Mouse (Mus musculus): Measurements from ENCODE around the gene Rhog. TPM values are rescaled to one million over a fixed set of nuclear protein-coding genes. Genes with fewer than 3 reads are reported as not detected.
"Not testable (repeated sequence)": the region's sequence is repeated elsewhere in the genome, so short reads cannot be mapped to it uniquely, and the experiment has no call there.

The Rhog gene
- 10 to 100 TPM; 13.8 to 14.5 TPM for total RNA-seq (2021)

DNA sequence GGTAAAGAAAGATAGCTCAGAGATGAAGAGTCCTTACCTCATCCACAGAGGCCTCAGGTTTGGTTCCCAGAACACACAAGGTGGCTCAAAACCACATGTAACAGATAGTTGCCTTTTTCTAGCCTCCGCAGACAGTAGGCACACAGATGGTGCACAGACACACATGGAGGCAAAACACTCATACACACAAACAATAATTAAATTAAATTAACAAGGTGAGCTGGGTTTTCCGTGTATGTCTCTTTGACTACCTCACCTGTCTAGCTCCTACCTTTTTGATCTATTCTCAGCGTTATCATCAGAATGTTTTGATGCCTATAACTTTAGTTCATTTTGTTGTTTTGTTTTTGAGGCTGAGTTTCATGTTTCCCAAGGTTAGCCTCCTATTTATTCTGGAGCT is at the start of gene Rhog:
Rhog (minus strand) TSS at position 101 of the 400 bp plus-strand sequence.
- no peak for DNase-seq (ENCODE audit: extremely low spot score in 1 of 2, low spot score in 2 of 2)
- intact Hi-C loops (cut with DNase I) = no loop called here

- no peak for DNase-seq (ENCODE audit: extremely low spot score in 1 of 2, low spot score in 2 of 2)
- intact Hi-C loops (cut with DNase I) = no loop called here
These were observed 49.7 kb upstream of the Rhog start for GRCm38 (mm10) chr7:102305596-102305995.

DNA sequence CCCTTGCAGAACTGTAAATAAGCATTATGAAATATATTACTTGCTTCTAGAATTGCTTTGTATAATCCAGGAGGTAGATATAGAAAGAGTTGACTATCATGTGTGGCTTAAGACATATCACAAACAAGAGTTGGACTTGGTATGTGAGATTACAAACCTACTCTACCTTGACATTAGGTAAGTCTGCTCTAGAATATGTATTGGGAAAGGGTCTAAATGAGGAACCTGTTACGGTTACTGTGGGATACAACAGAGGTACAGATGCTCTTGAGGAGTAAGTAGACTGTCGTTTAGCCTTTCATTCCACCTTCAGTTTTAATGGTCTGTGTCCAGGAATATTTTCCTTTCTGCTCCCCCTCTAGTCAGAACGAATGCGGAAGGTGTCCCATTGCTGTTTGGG is 46.6 kb upstream of the Rhog start:
- DNase-seq (ENCODE audit: extremely low spot score in 1 of 2, low spot score in 2 of 2) = no peak
- intact Hi-C loops (cut with DNase I) = no loop called here

GRCm38 (mm10) chr7:102300761-102301160 is 44.9 kb upstream of the Rhog start:
- intact Hi-C loops (cut with DNase I) = no loop called here
- no peak for DNase-seq (ENCODE audit: extremely low spot score in 1 of 2, low spot score in 2 of 2)

DNA sequence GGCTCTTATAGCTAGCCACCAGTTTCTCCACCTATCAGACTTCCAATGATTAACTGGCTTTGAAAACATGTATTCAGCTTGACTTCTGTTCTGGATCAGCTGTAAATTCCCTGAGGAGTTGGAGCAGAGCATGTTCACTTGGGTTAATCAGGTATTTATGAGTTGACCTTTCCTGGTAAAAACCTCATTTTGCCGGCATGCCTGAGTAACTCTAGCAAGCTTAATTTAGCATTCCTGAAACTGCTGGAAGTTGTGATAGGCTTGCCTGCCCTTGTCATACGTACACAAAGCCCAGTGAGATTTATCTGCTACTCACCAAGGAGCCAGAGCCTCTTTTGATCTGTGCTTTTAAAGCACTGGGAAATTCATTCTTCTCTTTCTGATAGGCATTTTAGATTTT is 37.4 kb upstream of the Rhog start:
- no peak for DNase-seq (ENCODE audit: extremely low spot score in 1 of 2, low spot score in 2 of 2)
- intact Hi-C loops (cut with DNase I) = no loop called here

GRCm38 (mm10) chr7:102292228-102292627 is 36.4 kb upstream of the Rhog start:
- DNase-seq (ENCODE audit: extremely low spot score in 1 of 2, low spot score in 2 of 2) = no peak
- intact Hi-C loops (cut with DNase I) = no loop called here

GRCm38 (mm10) chr7:102289466-102289865 is 33.6 kb upstream of the Rhog start:
- intact Hi-C loops (cut with DNase I) = no loop called here
- DNase-seq (ENCODE audit: extremely low spot score in 1 of 2, low spot score in 2 of 2) = no peak

- DNase-seq (ENCODE audit: extremely low spot score in 1 of 2, low spot score in 2 of 2) = peak in 1 of 2 experiments; percentile 4
- intact Hi-C loops (cut with DNase I) = no loop called here
These were observed 26.4 kb upstream of the Rhog start for GRCm38 (mm10) chr7:102282261-102282660.

DNA sequence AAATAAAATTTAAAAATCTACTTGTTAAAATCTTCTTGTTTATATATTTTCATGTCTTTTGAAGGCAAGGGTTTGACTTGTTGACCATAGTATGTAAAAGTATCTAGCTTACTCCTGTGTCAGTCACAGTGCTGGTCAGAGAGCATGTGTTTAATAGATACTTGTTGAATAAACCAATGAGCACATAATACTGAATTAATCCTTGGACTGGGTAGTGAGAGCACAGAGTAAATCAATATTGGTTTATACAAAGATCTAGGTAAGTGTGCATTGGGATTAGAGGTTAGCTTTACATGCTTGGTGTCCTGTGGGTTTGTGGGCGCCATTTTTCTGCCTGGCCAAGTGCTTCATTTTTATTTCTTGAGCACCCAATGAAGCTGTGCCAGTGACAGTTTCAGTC is 25.5 kb upstream of the Rhog start:
- no peak for DNase-seq (ENCODE audit: extremely low spot score in 1 of 2, low spot score in 2 of 2)
- intact Hi-C loops (cut with DNase I) = no loop called here

- intact Hi-C loops (cut with DNase I) = no loop called here
- no peak for DNase-seq (ENCODE audit: extremely low spot score in 1 of 2, low spot score in 2 of 2)
These were observed 16.6 kb upstream of the Rhog start for GRCm38 (mm10) chr7:102272422-102272948.

- intact Hi-C loops (cut with DNase I) = no loop called here
These were observed 12.5 kb upstream of the Rhog start for GRCm38 (mm10) chr7:102268395-102268748.

GRCm38 (mm10) chr7:102267601-102268394 is 11.9 kb upstream of the Rhog start, which contains the start of gene Stim1:
Gene Stim1 (plus strand): TSS chr7:102267806.
- peak; percentile 27 to 73 for DNase-seq (ENCODE audit: extremely low spot score in 1 of 2, low spot score in 2 of 2)
- intact Hi-C loops (cut with DNase I) = loop anchor here (2.0 kb wide), 1 partner anchor 149 kb away; no protein-coding TSS in a partner anchor

More at GRCm38 (mm10) chr7:102268395-102268748, 12.5 kb upstream of the Rhog start:
- DNase-seq (ENCODE audit: extremely low spot score in 1 of 2, low spot score in 2 of 2) = no peak

DNA sequence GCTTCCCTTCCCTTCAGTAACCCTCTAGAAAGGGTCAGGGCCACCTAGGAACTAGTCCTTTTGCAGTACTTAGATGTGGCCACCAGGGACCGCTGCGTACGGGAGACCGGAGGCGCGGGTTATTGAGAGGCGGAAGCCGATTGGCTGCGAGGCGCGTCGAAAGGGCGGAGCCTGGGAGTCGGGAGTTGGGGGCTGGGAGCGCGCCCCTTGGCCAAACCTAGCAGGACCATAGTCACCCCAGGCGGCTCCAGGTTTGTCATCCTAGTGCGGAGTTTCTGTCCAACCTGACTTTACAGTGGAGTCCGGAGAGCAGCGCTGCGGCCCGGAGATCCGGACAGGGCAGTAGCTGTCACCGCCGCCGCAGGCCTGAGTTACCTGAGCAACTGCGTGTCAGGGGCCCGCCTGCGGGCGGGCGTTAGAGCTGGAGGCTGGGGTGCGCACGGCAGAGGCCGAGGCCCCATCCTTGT is 11.3 kb upstream of the Rhog start:
- peak; percentile 91 to 96 for DNase-seq (ENCODE audit: extremely low spot score in 1 of 2, low spot score in 2 of 2)
- intact Hi-C loops (cut with DNase I) = loop anchor here (2.0 kb wide), 1 partner anchor 150 kb away; no protein-coding TSS in a partner anchor

GRCm38 (mm10) chr7:102266401-102267042 is 10.7 kb upstream of the Rhog start:
- DNase-seq (ENCODE audit: extremely low spot score in 1 of 2, low spot score in 2 of 2) = peak in 1 of 2 experiments; percentile 25

DNA sequence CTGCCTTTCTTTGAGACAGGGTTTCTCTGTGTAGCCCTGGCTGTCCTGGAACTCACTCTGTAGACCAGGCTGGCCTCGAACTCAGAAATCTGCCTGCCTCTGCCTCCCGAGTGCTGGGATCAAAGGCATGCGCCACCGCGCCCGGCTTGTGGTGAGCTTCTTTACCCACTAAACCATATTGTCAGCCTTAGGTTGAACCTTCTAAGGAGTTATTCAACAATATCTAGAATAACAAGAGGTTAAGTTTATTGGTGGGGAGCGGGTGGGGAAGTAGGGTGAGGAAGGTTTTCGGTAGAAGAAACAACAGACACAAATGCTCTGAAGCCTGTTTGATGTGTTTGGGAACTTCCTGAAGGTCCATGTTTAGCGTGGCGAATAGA is 10.2 kb upstream of the Rhog start:
- DNase-seq (ENCODE audit: extremely low spot score in 1 of 2, low spot score in 2 of 2) = not testable (repeated sequence)
- intact Hi-C loops (cut with DNase I) = loop anchor here (2.0 kb wide), 1 partner anchor 151 kb away; no protein-coding TSS in a partner anchor

More at GRCm38 (mm10) chr7:102266401-102267042, 10.7 kb upstream of the Rhog start:
- intact Hi-C loops (cut with DNase I) = loop anchor here (2.0 kb wide), 1 partner anchor 150 kb away; no protein-coding TSS in a partner anchor

DNA sequence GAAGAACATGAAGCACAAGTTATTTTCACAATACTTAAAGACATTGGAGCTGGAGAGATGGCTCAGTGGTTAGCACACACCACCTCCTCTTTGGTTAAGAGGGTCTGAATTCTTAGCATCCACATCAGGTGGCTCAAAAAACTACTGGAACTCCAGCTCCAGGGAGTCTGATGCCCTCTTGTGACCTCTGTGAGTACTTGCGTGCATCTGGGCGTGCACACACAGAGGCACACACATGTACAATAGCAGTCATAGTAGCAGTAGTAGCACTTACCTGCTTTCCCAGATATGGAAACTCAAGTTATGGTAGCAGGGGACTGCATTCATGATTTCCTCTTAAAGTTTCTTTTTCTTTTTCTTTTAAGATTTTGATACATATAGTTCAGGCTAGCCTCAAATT is 7.2 kb upstream of the Rhog start:
- DNase-seq (ENCODE audit: extremely low spot score in 1 of 2, low spot score in 2 of 2) = no peak
- intact Hi-C loops (cut with DNase I) = no loop called here

GRCm38 (mm10) chr7:102260518-102260917 is 4.7 kb upstream of the Rhog start:
- DNase-seq (ENCODE audit: extremely low spot score in 1 of 2, low spot score in 2 of 2) = no peak
- intact Hi-C loops (cut with DNase I) = no loop called here

- DNase-seq (ENCODE audit: extremely low spot score in 1 of 2, low spot score in 2 of 2) = no peak
- intact Hi-C loops (cut with DNase I) = no loop called here
These were observed 4.0 kb upstream of the Rhog start for GRCm38 (mm10) chr7:102259716-102260479.

GRCm38 (mm10) chr7:102258753-102259152 is 2.9 kb upstream of the Rhog start:
- intact Hi-C loops (cut with DNase I) = no loop called here
- DNase-seq (ENCODE audit: extremely low spot score in 1 of 2, low spot score in 2 of 2) = no peak

Measured in left cerebral cortex, postnatal 10 days (tissue).